Mouse (Mus musculus): ENCODE results near the gene Vps16.

Gene Vps16

GRCm38 (mm10) chr2:130459576-130459975, 35.4 kb downstream of the Vps16 start:
- DNase-seq (ENCODE audit: low read depth, low spot score): no peak

GRCm38 (mm10) chr2:130461287-130462071, 37.3 kb downstream of the Vps16 start:
- no peak for DNase-seq (ENCODE audit: low read depth, low spot score)

- no peak for DNase-seq (ENCODE audit: low read depth, low spot score)
Observed at GRCm38 (mm10) chr2:130466438-130466837, 42.3 kb downstream of the Vps16 start.

DNA sequence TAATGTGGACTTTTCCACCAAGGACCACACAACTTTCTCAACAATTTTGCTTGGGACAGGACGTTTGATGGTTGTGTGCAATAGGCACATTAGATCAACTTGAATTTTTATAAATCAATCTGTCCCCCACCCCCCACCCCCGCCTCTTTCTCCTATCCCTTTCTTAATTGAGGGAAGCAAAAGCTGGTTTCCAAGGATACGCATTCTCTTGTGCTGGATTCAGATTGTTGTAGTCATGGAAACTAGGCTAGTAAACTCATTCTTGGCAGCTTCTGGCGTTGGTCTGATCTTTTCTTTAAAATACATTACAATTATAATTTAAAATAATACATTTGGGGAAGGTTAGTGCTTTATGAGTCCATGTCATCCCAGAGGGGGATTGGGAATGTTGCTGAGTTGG, 45.2 kb downstream of the Vps16 start:
- no peak for DNase-seq (ENCODE audit: low read depth, low spot score)

DNA sequence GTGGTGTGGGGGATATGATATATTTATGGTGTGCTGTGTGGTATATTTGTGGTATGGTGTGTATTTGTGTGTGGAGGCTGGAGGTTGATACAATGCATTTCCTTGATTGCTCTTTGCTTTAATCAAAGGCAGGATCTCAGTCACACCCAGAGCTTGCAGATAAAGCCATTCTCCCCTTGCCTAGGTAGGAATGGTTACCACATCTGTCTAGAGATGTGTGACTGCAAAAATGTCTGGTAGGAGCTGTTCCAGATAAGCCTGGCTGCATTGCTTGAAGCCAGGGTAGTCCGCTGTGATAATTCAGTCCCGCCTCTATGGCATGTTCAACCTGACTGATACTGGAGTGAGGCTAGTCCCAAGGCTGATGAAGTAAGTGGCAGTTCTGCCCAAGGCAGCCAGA, 45.8 kb downstream of the Vps16 start:
- no peak for DNase-seq (ENCODE audit: low read depth, low spot score)

GRCm38 (mm10) chr2:130472908-130473510, 48.9 kb downstream of the Vps16 start:
- DNase-seq (ENCODE audit: low read depth, low spot score): no peak

DNA sequence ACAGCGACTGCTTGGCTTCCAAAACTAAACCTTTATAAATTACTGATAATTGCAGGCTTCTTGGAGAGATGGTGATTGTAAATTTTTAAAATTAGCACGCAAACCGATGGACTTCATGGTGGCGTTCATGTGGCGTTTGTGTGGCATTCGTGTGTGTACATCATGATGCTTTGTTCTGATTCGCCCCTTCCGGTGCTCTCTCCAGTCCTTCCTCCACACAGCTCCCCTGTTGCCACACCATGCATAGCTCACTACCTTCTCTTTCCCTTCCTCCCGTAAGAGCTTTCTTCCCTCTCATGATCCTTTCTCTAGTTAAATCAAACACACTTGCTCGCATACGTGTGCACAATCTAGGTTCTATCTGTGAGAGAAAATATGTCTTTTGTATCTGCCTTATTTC, 51.6 kb downstream of the Vps16 start:
- no peak for DNase-seq (ENCODE audit: low read depth, low spot score)

DNA sequence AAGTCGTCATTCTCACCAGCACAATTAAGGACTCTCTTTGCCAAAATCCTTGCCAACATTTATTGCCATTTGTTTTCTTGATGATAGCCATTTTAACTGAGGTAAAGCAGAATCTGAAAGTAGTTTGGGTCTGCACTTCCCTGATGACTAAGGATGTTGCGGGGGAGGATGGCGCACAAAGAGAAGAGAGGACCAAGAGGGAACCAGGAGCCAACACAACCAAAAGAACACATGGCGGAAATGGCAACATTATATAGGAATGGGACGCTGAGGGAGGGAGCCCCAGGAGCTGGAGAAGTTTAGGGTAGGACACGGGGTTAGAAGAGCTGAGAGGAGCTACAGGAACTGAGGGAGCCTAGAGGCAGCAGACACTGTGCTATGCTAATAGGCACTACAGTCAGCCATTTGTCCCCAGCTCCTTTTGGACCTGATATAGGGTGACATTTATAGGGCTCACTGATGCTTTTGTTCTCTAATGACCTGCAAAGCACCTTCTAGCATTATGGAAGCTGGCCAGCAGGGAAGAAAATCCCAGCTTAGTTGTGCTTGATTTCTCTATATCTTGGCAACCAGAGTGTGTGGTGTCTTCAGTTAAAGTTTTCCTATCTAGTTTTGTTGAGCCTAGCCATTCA, 52.6 kb downstream of the Vps16 start:
- DNase-seq (ENCODE audit: low read depth, low spot score): no peak

GRCm38 (mm10) chr2:130482177-130482576, 58.0 kb downstream of the Vps16 start:
- DNase-seq (ENCODE audit: low read depth, low spot score): no peak

GRCm38 (mm10) chr2:130482700-130483099, 58.6 kb downstream of the Vps16 start:
- no peak for DNase-seq (ENCODE audit: low read depth, low spot score)

DNA sequence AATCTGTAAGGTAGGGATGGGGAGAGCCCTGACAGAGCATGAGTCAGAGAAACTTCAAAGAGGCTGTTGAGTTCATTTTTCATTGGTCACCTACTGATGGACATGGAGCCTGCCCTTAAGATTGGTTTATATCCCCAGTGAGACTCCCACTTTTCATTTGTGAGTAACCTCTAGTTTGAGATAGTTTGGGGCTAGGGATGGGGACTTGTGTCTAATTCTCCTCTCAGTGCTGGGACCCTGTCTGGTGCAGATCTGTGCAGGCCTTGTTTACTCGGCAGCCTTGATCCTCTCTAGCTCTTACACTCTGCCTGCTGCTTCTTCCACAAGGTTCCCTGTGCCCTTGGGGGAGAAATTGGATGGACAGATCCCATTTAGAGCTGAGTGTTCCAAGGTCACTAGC, 60.1 kb downstream of the Vps16 start:
- DNase-seq (ENCODE audit: low read depth, low spot score): no peak

- no peak for DNase-seq (ENCODE audit: low read depth, low spot score)
Observed at GRCm38 (mm10) chr2:130488002-130488401, 63.9 kb downstream of the Vps16 start.

DNA sequence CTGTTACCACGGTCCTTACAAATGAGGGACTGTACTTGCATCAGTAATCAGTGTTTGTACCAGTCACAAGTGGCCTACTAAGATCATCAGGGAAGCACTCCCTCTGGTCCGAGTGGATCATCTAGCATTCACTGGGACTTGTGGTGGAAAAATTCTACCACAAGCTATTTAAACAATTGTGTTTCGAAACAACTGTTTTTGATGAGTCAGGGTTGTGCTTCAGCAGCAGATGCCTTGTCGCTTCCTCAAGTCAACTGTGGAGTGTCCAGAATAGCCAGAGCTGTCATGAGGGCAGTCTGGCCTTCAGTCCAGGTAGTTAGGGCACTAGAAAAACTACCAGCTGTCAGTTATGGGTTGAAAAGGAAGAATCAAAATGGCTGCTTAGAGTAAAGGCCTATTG, 64.5 kb downstream of the Vps16 start:
- DNase-seq (ENCODE audit: low read depth, low spot score): no peak

- DNase-seq (ENCODE audit: low read depth, low spot score): no peak
Observed at GRCm38 (mm10) chr2:130491162-130491561, 67.0 kb downstream of the Vps16 start.

- DNase-seq (ENCODE audit: low read depth, low spot score): no peak
Observed at GRCm38 (mm10) chr2:130491587-130491986, 67.4 kb downstream of the Vps16 start.

All from c-Kit-negative CD71-positive TER-119-positive erythroid progenitor cells, embryonic 14.5 days (primary cell).